Mouse (Mus musculus): ENCODE data around the gene Glis2. TPM values are rescaled to one million over a fixed set of nuclear protein-coding genes. Genes with fewer than 3 reads are reported as not detected.

Gene Glis2
- polyA plus RNA-seq (2014; fragmentation: Illumina TruSeq; extraction: RNeasy Lipid Tissue Mini Kit (QIAGEN cat#74804); ENCODE audit: low read depth, low replicate concordance) = 0.27 TPM

DNA sequence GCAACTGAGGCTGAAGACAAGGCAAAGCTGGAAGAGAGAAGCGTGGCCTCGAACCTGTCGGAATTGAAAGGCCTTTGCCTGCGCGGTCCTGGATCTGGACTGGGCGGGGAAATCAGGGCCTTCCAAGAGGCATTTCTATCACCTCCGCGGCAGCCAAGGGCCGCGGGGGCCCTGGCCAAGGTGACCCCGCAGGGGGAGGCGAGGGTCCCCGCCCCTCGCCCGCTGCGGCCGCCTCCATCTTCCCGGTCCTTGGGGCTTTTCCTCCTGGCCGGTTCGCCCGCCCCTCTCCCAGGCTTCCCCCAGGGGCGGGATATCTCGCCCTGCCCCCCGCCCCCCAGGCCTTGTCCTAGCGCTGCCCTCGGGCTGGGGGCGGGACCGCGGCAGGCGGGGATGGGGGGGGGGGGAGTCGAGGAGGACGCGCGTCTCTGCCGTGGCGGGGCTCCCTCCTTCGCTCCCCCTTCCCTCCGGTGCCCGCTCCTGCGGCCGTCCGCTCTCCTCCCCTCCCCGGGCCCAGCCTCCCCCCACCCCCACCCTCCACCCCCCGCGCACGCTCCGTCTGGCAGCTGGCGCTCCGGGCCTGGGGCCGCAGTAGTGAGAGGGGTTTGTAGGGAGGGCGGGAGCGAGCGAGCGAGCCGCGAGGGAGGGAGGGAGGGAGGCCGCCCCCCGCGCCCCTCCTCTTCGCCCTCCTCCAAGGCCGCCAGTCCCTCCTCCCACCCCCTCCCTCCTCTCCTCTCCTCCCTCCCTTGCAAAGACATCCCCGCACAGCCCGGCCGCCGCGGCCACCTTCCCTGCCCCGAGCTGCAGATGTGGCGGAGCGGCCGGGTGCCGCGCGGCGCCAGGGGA, at the start of gene Glis2:
TSS of gene Glis2 (plus strand) at position 743 of the 843 bp plus-strand sequence.

DNA sequence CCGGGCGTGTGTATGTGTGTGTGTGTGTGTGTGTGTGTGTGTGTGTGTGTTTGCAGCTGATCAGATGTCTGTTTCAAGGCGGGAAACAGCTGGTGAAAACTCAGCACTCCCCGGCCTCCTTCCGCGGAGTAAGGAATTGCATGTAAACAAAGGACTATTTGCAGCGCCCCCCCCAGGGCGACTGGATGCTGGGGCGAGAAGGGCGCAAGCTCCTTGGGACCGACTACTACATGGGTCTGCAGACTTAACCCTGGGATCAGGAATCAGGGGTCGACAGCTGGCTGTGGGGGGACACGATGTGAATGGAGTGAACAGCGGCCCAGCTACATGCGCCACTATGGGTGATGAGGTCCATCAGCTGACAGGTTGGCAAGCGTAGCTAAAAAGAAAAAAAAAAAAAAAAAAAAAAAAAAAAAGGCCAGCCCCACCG, 34.8 kb upstream of the Glis2 start, which contains the start of gene Tfap4:
TSS of gene Tfap4 (minus strand) at position 140 of the 430 bp plus-strand sequence.

DNA sequence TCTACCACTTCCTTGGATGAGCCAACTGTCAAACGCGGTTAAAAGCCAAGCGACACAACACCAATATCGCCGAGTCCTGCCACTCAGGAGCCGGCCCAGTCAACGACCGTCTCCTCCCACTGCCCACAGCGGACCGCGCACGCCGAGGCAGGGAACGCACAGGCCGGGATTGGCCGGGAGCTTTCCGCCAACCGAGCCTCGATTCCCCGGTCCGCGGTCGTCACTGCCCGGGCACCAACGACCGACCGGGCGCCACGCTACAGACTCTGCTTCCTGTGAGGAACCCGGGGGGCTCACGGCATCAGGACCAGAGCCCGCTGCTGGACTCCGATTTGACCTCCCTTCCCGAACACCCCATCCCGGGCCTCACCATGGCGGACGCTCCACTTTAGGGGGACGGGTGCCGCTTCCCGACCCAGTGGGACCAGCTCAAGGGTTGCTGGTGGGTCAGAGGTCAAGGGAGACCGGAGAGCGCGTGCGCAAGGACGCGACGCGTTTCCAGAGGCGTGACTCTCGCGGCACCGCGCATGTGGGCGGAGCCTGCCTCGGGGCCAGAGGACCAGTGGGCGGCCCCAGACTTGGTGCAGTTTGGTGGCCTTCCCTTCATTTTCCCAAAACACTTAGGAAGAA, 30.1 kb downstream of the Glis2 start, which contains the start of gene Pam16:
TSS of gene Pam16 (minus strand) at position 508 of the 630 bp plus-strand sequence.

DNA sequence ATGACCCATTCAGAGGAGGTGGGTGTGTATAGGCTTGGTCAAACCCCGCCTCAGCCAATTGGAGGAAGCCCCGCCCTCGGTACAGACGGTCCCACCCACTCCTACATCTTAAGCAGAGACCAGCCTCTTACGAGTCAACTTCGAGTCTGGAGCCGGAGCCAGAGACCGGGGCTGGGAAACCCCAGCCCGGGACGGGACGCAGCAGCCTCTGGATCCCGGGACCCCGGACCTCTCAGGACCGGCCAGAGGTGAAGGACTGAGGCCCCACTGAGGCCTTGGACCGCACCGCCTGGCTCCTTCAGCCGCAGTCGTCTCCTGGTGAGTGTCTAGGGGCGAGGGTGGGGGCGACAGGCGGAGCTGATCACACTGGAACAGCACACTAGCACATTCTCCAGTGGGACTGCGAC, 45.3 kb downstream of the Glis2 start, which contains the start of the genes Vasn and Dnaja3:
TSS of gene Vasn (plus strand) at position 111 of the 407 bp plus-strand sequence.
TSS of gene Dnaja3 (plus strand) at position 159 of the 407 bp plus-strand sequence.

Other genes starting within 250 kb of the Glis2 start
- 0.90 TPM for gene Adcy9, start 174.2 kb upstream of the Glis2 start, polyA plus RNA-seq (2014; fragmentation: Illumina TruSeq; extraction: RNeasy Lipid Tissue Mini Kit (QIAGEN cat#74804); ENCODE audit: low read depth, low replicate concordance)
- gene Srl, start 52.9 kb upstream of the Glis2 start, polyA plus RNA-seq (2014; fragmentation: Illumina TruSeq; extraction: RNeasy Lipid Tissue Mini Kit (QIAGEN cat#74804); ENCODE audit: low read depth, low replicate concordance) = 5.8 TPM
- gene Tfap4, start 34.9 kb upstream of the Glis2 start, polyA plus RNA-seq (2014; fragmentation: Illumina TruSeq; extraction: RNeasy Lipid Tissue Mini Kit (QIAGEN cat#74804); ENCODE audit: low read depth, low replicate concordance) = 0.49 TPM
- gene Pam16, start 30.3 kb downstream of the Glis2 start, polyA plus RNA-seq (2014; fragmentation: Illumina TruSeq; extraction: RNeasy Lipid Tissue Mini Kit (QIAGEN cat#74804); ENCODE audit: low read depth, low replicate concordance) = 67.4 TPM
- gene Vasn, start 45.2 kb downstream of the Glis2 start, polyA plus RNA-seq (2014; fragmentation: Illumina TruSeq; extraction: RNeasy Lipid Tissue Mini Kit (QIAGEN cat#74804); ENCODE audit: low read depth, low replicate concordance) = 1.4 TPM
- gene Dnaja3, start 45.3 kb downstream of the Glis2 start, polyA plus RNA-seq (2014; fragmentation: Illumina TruSeq; extraction: RNeasy Lipid Tissue Mini Kit (QIAGEN cat#74804); ENCODE audit: low read depth, low replicate concordance) = 26.9 TPM
- 0.31 TPM for gene Coro7, start 85.1 kb downstream of the Glis2 start, polyA plus RNA-seq (2014; fragmentation: Illumina TruSeq; extraction: RNeasy Lipid Tissue Mini Kit (QIAGEN cat#74804); ENCODE audit: low read depth, low replicate concordance)
- 0.28 TPM for gene Nmral1, start 124.6 kb downstream of the Glis2 start, polyA plus RNA-seq (2014; fragmentation: Illumina TruSeq; extraction: RNeasy Lipid Tissue Mini Kit (QIAGEN cat#74804); ENCODE audit: low read depth, low replicate concordance)
- gene Hmox2, start 131.6 kb downstream of the Glis2 start, polyA plus RNA-seq (2014; fragmentation: Illumina TruSeq; extraction: RNeasy Lipid Tissue Mini Kit (QIAGEN cat#74804); ENCODE audit: low read depth, low replicate concordance) = 639 TPM
- 26.2 TPM for gene Cdip1, start 195.6 kb downstream of the Glis2 start, polyA plus RNA-seq (2014; fragmentation: Illumina TruSeq; extraction: RNeasy Lipid Tissue Mini Kit (QIAGEN cat#74804); ENCODE audit: low read depth, low replicate concordance)
- 21.1 TPM for gene 4930562C15Rik, start 240.7 kb downstream of the Glis2 start, polyA plus RNA-seq (2014; fragmentation: Illumina TruSeq; extraction: RNeasy Lipid Tissue Mini Kit (QIAGEN cat#74804); ENCODE audit: low read depth, low replicate concordance)

All from testis, adult 10 weeks (tissue).